Mouse (Mus musculus): ENCODE measurements at regions not wholly inside any gene's neighbourhood (a gene's known extent, or its start where the extent isn't known, plus 50 kb on each side); places are given as distances from the start of the nearest gene placed in this dataset.

- no peaks in the 10 kb centered on the region for H3K4me1 ChIP-seq (ENCODE audit: insufficient read depth, low read depth, low read length)
- H3K36me3 ChIP-seq (replicated peaks), result no peaks in the 10 kb centered on the region
- no peaks in the 10 kb centered on the region for H3K9me3 ChIP-seq (replicated peaks)
- no peak for TF ChIP-seq POLR2AphosphoS5 (IDR thresholded peaks at IDR 0.05; ENCODE audit: insufficient replicate concordance, low read depth, low read length)
- TF ChIP-seq GATA1 (IDR thresholded peaks at IDR 0.05; ENCODE audit: borderline replicate concordance, low read length), result no peak
- no peak for TF ChIP-seq GATA2 (IDR thresholded peaks at IDR 0.05; ENCODE audit: borderline replicate concordance, low read depth, low read length)
- no peak for TF ChIP-seq TAL1 (conservative IDR thresholded peaks at IDR 0.05; ENCODE audit: low read depth, low read length)
- TF ChIP-seq CTCF (IDR thresholded peaks at IDR 0.05; ENCODE audit: low read depth, low read length), result no peak
- H3K27me3 ChIP-seq (ENCODE audit: insufficient read depth, low read length), result no peaks in the 10 kb centered on the region; the same call in 1 of the 2 replicates
- DNase-seq (ENCODE audit: low spot score), result no peak
- H3K4me3 ChIP-seq (ENCODE audit: low read depth, low read length), result no peak overlapping the region
- no peak for ATAC-seq (ENCODE audit: extremely low read depth, insufficient number of reproducible peaks, low FRiP score, poor library complexity, severe bottlenecking)
These were observed 62.7 kb upstream of the Lhx5 start for GRCm38 (mm10) chr5:120368797-120369196.

- Histone ChIP-seq H3K36me3 (replicated peaks) (no peaks in the 10 kb centered on the region), H3K4me1 (ENCODE audit: insufficient read depth, low read depth, low read length) (no peaks in the 10 kb centered on the region), H3K27me3 (ENCODE audit: insufficient read depth, low read length) (no peaks in the 10 kb centered on the region; the same call in 1 of the 2 replicates), H3K9me3 (replicated peaks) (no peaks in the 10 kb centered on the region), H3K4me3 (ENCODE audit: low read depth, low read length) (no peak overlapping the region)
- ATAC-seq (ENCODE audit: extremely low read depth, insufficient number of reproducible peaks, low FRiP score, poor library complexity, severe bottlenecking) (no peak), DNase-seq (ENCODE audit: low spot score) (no peak)
- TF ChIP-seq GATA2 (IDR thresholded peaks at IDR 0.05; ENCODE audit: borderline replicate concordance, low read depth, low read length) (no peak), POLR2AphosphoS5 (IDR thresholded peaks at IDR 0.05; ENCODE audit: insufficient replicate concordance, low read depth, low read length) (no peak), GATA1 (IDR thresholded peaks at IDR 0.05; ENCODE audit: borderline replicate concordance, low read length) (no peak), TAL1 (conservative IDR thresholded peaks at IDR 0.05; ENCODE audit: low read depth, low read length) (no peak), CTCF (IDR thresholded peaks at IDR 0.05; ENCODE audit: low read depth, low read length) (no peak)
These were observed 60.2 kb upstream of the Lhx5 start for GRCm38 (mm10) chr5:120371176-120371819.

GRCm38 (mm10) chr5:120373426-120373825, 58.1 kb upstream of the Lhx5 start:
- Histone ChIP-seq H3K9me3 (replicated peaks) (no peaks in the 10 kb centered on the region), H3K4me3 (ENCODE audit: low read depth, low read length) (no peak overlapping the region), H3K36me3 (replicated peaks) (no peaks in the 10 kb centered on the region), H3K27me3 (ENCODE audit: insufficient read depth, low read length) (no peaks in the 10 kb centered on the region), H3K4me1 (ENCODE audit: insufficient read depth, low read depth, low read length) (no peaks in the 10 kb centered on the region)
- DNase-seq (ENCODE audit: low spot score) (no peak), ATAC-seq (ENCODE audit: extremely low read depth, insufficient number of reproducible peaks, low FRiP score, poor library complexity, severe bottlenecking) (no peak)
- TF ChIP-seq GATA2 (IDR thresholded peaks at IDR 0.05; ENCODE audit: borderline replicate concordance, low read depth, low read length) (no peak), POLR2AphosphoS5 (IDR thresholded peaks at IDR 0.05; ENCODE audit: insufficient replicate concordance, low read depth, low read length) (no peak), TAL1 (conservative IDR thresholded peaks at IDR 0.05; ENCODE audit: low read depth, low read length) (no peak), GATA1 (IDR thresholded peaks at IDR 0.05; ENCODE audit: borderline replicate concordance, low read length) (no peak), CTCF (IDR thresholded peaks at IDR 0.05; ENCODE audit: low read depth, low read length) (no peak)
